6 mouse cellular contexts compared by ENCODE assay signal in the genomic region with DNA sequence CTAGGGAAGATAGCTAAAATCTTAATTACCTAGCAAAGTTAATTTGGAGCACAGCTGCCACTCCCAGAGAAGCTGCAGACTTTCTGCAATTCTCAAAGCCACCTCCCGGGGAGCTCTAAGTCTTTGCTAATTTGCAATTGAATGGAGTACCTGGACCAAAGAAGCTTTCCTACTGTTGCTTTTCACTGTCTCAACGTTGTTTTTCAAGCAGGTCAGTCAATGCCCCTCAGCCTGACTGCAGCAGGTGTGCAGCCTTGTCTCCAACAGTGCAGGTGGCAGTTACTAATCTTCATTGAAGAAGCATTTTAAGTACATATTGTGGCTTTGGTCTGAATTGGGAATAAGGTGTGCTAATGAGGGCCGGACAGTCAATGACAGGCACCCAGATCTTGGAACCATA.
DNase-seq lines count a peak whose midpoint lies in the region; TF ChIP-seq lines count a peak whose summit lies in the region.
"Not testable (repeated sequence)": the region's sequence is repeated elsewhere in the genome, so short reads cannot be mapped to it uniquely, and the experiment has no call there.

No protein-coding gene starts in this region.

- peaks cover 17% of the 10 kb centered on the region for H3K9me3 ChIP-seq in E14TG2a.4 (ENCODE audit: low read length)
- not testable (repeated sequence) for H3K9me3 ChIP-seq in MEL (replicated peaks; ENCODE audit: insufficient read depth, low read length)

- H3K4me3 ChIP-seq in E14TG2a.4 (replicated peaks; ENCODE audit: low read length); MEL (ENCODE audit: control insufficient read depth in 1 of 2, insufficient read depth in 1 of 2, low read depth in 2 of 2, low read length in 2 of 2); layer of hippocampus, adult 2 months: not testable (repeated sequence)

- DNase-seq in ES-CJ7 (ENCODE audit: low read depth, low spot score) = peak; percentile 91
- DNase-seq in MEL (ENCODE audit: low read depth, low spot score) = peak; percentile 14
- DNase-seq in ZHBTc4 (ENCODE audit: low read depth, low spot score) = peak; percentile 80
- not testable (repeated sequence) for DNase-seq in layer of hippocampus, adult 2 months (ENCODE audit: low spot score in 2 of 2)
- peak; percentile 3 for DNase-seq in right cerebral cortex, postnatal 14 days

- peaks cover 46% of the 10 kb centered on the region for H3K4me1 ChIP-seq in E14TG2a.4 (replicated peaks; ENCODE audit: low read depth, low read length)
- not testable (repeated sequence) for H3K4me1 ChIP-seq in MEL (ENCODE audit: control insufficient read depth in 1 of 2, insufficient read depth in 2 of 2, low read length in 2 of 2)

- not testable (repeated sequence) for H3K79me2 ChIP-seq in MEL (ENCODE audit: control insufficient read depth, insufficient read depth, low read length, poor library complexity)

- not testable (repeated sequence) for H3K27me3 ChIP-seq in E14TG2a.4 (ENCODE audit: insufficient read depth, low read length); MEL (ENCODE audit: control insufficient read depth in 1 of 2, insufficient read depth in 2 of 2, low read length in 2 of 2)

- TF ChIP-seq EP300 in MEL (IDR thresholded peaks at IDR 0.05; ENCODE audit: low read depth in 1 of 2, low read length in 2 of 2) = not testable (repeated sequence)

- H3K9ac ChIP-seq in MEL (ENCODE audit: control insufficient read depth, low read depth, low read length, poor library complexity, severe bottlenecking) = not testable (repeated sequence)

- not testable (repeated sequence) for TF ChIP-seq POLR2A in MEL (IDR thresholded peaks at IDR 0.05; ENCODE audit: control insufficient read depth in 1 of 2, insufficient read depth in 1 of 2, low read depth in 1 of 2, low read length in 2 of 2, poor library complexity in 1 of 2)

- TF ChIP-seq CTCF in E14TG2a.4 (conservative IDR thresholded peaks at IDR 0.05; ENCODE audit: low read length) (peak; percentile 28), MEL (IDR thresholded peaks at IDR 0.05 in 2 of 3, conservative IDR thresholded peaks at IDR 0.05 in 1 of 3; ENCODE audit: control insufficient read depth in 1 of 3, insufficient read depth in 1 of 3, low read depth in 2 of 3, low read length in 3 of 3, poor library complexity in 1 of 3, severe bottlenecking in 1 of 3) (peak in 1 of 3 experiments; percentile 29; a peak in 1 of 6 replicates)
- TF ChIP-seq CTCF in layer of hippocampus, adult 2 months (conservative IDR thresholded peaks at IDR 0.05) = peak; percentile 44; the same call in 1 of the 2 replicates

- H3K36me3 ChIP-seq in E14TG2a.4 (ENCODE audit: insufficient read depth, low read length); MEL (ENCODE audit: control insufficient read depth in 1 of 2, insufficient read depth in 2 of 2, low read length in 2 of 2): not testable (repeated sequence)

- peak; percentile 37 for TF ChIP-seq RAD21 in MEL (IDR thresholded peaks at IDR 0.05; ENCODE audit: low read depth, low read length)

- H3K27ac ChIP-seq in MEL (ENCODE audit: control insufficient read depth, low read depth, low read length); layer of hippocampus, adult 2 months: not testable (repeated sequence)
